Mouse (Mus musculus) neural tube, embryonic 12.5 days (tissue): ENCODE data around the gene 4930556J24Rik. TPM values are rescaled to one million over a fixed set of nuclear protein-coding genes. Genes with fewer than 3 reads are reported as not detected.
A peak's percentile ranks its signal among the peaks of the same experiment; 100 is the strongest.
"Not testable (repeated sequence)": the region's sequence is repeated elsewhere in the genome, so short reads cannot be mapped to it uniquely, and the experiment has no call there.

Experiments
- ATAC-seq: fragments of 200-750 bp; cut with Nextera tagmentation; 2 replicates; pipeline ENCODE4 v1.8.0; 2017; ENCODE audit warnings: low read depth, mild to moderate bottlenecking, moderate TSS enrichment, moderate library complexity; ENCODE audit not compliant: low FRiP score
- H3K27ac ChIP-seq: fragments of 300-500 bp; sonication (generic); 2 replicates; pipeline ENCODE4 v1.5.1; 2016
- H3K27me3 ChIP-seq: fragments of 300-500 bp; sonication (generic); replicated peaks from 2 replicates; pipeline ENCODE4 v1.6.1; 2016; ENCODE audit warnings: mild to moderate bottlenecking
- H3K36me3 ChIP-seq: fragments of 300-500 bp; sonication (generic); 2 replicates; pipeline ENCODE4 v1.6.1; 2016; ENCODE audit warnings: mild to moderate bottlenecking
- H3K4me1 ChIP-seq: fragments of 300-500 bp; sonication (generic); 2 replicates; pipeline ENCODE4 v1.6.1; 2016
- H3K4me2 ChIP-seq: fragments of 300-500 bp; sonication (generic); replicated peaks from 2 replicates; pipeline ENCODE4 v1.6.1; 2016; ENCODE audit warnings: mild to moderate bottlenecking
- H3K4me3 ChIP-seq: fragments of 300-500 bp; sonication (generic); 2 replicates; pipeline ENCODE4 v1.5.1; 2016
- H3K9ac ChIP-seq: fragments of 300-500 bp; sonication (generic); 2 replicates; pipeline ENCODE4 v1.6.1; 2016; ENCODE audit warnings: mild to moderate bottlenecking
- H3K9me3 ChIP-seq: fragments of 300-500 bp; sonication (generic); 2 replicates; pipeline ENCODE4 v1.6.1; 2016; ENCODE audit warnings: mild to moderate bottlenecking
- WGBS: fragments of 180-500 bp; shearing (Covaris S2); methylation state at CpG from one replicate; pipeline ENCODE4 v1.1.7; 2016; 5-methylcytosine and 5-hydroxymethylcytosine counted together
- polyA plus RNA-seq: library from polyadenylated mRNA; unstranded; fragments of >200 nt; fragmentation: Nextera tagmentation; extraction: Ambion mirVana; gene quantifications from 2 replicates; pipeline ENCODE4 v1.2.1, GENCODE M21; 2016

4930556J24Rik gene
- polyA plus RNA-seq, 1 experiment from 2014 or later = 0.49 TPM

DNA sequence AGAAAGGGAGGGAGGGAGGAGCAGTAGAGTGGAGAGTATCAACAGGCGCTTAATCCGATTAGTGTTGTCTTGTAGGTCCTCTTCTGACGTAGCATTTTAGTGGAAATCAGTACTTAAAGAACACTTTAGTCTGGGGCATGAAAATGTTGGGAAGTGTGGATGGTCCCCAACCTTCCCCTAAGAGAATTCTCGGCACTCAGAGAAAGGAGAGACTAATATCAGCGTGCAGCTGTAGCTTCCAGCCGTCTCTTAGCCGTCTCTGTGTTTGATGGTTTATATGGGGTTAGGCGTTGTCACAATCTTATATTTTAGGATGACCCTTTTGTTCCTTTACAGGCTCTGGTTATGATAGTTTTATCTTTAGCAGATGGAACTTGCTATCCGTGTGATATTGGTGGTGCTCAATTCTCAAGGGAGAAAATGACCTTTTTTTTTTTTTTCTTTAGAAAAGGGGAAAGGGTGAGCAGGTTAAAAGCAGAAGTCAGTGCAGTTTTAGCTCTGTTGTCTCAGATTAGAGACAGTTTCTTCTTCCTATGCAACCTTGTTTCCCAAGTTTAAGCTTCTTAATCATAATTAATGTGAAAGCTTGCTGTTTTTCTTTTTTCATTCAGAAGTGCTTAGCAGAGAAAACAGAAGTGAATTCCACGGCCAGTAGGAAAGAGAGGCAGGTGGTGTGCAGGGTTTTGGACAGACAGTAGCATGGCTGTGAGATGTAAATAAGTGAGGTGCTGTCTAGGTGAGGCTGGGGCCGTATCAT lies 12.0 kb downstream of the 4930556J24Rik start:
- peak overlapping the region; percentile 83 for H3K4me3 ChIP-seq
- WGBS = 16% methylated on average over 11 of the region's 11 CpGs
- peak overlapping the region; percentile 68 for H3K9ac ChIP-seq
- no peaks in the 10 kb centered on the region for H3K27me3 ChIP-seq
- H3K4me2 ChIP-seq = peak overlapping the region; percentile 90
- H3K27ac ChIP-seq = no peak overlapping the region
- ATAC-seq = no peak
- no peaks in the 10 kb centered on the region for H3K9me3 ChIP-seq
- H3K36me3 ChIP-seq = peaks cover 13% of the 10 kb centered on the region
- H3K4me1 ChIP-seq = peaks cover 8% of the 10 kb centered on the region

GRCm38 (mm10) chr11:3963610-3964415 lies 12.8 kb downstream of the 4930556J24Rik start, which contains the start of gene Pes1:
Gene Pes1 (plus strand): TSS chr11:3963975.
- peak; percentile 96 for ATAC-seq
- no peak within 1 kb of the TSS for H3K27ac ChIP-seq
- under 1% methylated on average over 31 of the region's 31 CpGs for WGBS

GRCm38 (mm10) chr11:3963155-3963554 lies 13.4 kb downstream of the 4930556J24Rik start:
- Histone ChIP-seq H3K36me3 (peaks cover 2% of the 10 kb centered on the region), H3K4me3 (peak overlapping the region; percentile 18; the same call in 1 of the 2 replicates), H3K27me3 (no peaks in the 10 kb centered on the region), H3K4me1 (peaks cover 8% of the 10 kb centered on the region), H3K9ac (no peak overlapping the region), H3K4me2 (peak overlapping the region; percentile 90), H3K27ac (no peak overlapping the region), H3K9me3 (no peaks in the 10 kb centered on the region)
- WGBS = 82% methylated on average over 10 of the region's 10 CpGs
- ATAC-seq = peak; percentile 30; the same call in 1 of the 2 replicates

More at GRCm38 (mm10) chr11:3963610-3964415, 12.8 kb downstream of the 4930556J24Rik start, which contains the start of gene Pes1:
- Histone ChIP-seq H3K27me3 (no peaks in the 10 kb centered on the region), H3K4me1 (peaks cover 8% of the 10 kb centered on the region), H3K36me3 (peaks cover 6% of the 10 kb centered on the region), H3K4me3 (peak within 1 kb of the TSS; percentile 83), H3K4me2 (peak within 1 kb of the TSS; percentile 90), H3K9ac (peak within 1 kb of the TSS; percentile 68), H3K9me3 (no peaks in the 10 kb centered on the region)

GRCm38 (mm10) chr11:3961761-3962160 lies 14.8 kb downstream of the 4930556J24Rik start:
- Histone ChIP-seq H3K9ac (no peak overlapping the region), H3K36me3 (no peaks in the 10 kb centered on the region), H3K4me2 (no peak overlapping the region), H3K27ac (no peak overlapping the region), H3K27me3 (no peaks in the 10 kb centered on the region), H3K9me3 (no peaks in the 10 kb centered on the region), H3K4me3 (no peak overlapping the region), H3K4me1 (peaks cover 8% of the 10 kb centered on the region)
- WGBS = 76% methylated on average over 3 of the region's 3 CpGs
- no peak for ATAC-seq

DNA sequence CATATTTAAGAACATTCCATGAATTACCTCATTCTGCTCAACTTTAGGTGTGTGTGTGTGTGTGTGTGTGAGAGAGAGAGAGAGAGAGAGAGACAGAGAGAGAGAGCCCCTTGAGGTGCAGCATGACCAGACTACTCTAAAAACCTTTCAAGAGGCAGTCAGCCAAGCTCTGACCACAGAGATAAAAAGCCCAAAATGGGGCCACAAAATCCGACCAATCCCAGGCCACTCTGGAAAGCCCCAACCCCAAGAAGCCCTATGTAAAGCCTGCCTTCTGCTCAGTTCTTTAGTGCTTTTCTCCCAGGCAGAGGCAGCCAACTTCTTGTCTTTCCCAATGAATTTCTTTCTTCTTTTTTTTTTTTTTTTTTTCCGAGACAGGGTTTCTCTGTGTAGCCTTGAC lies 15.7 kb downstream of the 4930556J24Rik start:
- Histone ChIP-seq H3K4me3 (no peak overlapping the region), H3K36me3 (no peaks in the 10 kb centered on the region), H3K9ac (no peak overlapping the region), H3K9me3 (no peaks in the 10 kb centered on the region), H3K4me1 (peaks cover 8% of the 10 kb centered on the region), H3K27ac (no peak overlapping the region), H3K4me2 (no peak overlapping the region), H3K27me3 (no peaks in the 10 kb centered on the region)
- no peak for ATAC-seq
- 56% methylated on average over 2 of the region's 2 CpGs for whole genome bisulfite sequencing

GRCm38 (mm10) chr11:3955371-3955770 lies 21.2 kb downstream of the 4930556J24Rik start:
- WGBS = 78% methylated on average over 4 of the region's 4 CpGs
- not testable (repeated sequence) for H3K9ac ChIP-seq, ATAC-seq, H3K4me3 ChIP-seq, H3K4me1 ChIP-seq, H3K9me3 ChIP-seq, H3K27ac ChIP-seq, H3K4me2 ChIP-seq, H3K27me3 ChIP-seq, H3K36me3 ChIP-seq

DNA sequence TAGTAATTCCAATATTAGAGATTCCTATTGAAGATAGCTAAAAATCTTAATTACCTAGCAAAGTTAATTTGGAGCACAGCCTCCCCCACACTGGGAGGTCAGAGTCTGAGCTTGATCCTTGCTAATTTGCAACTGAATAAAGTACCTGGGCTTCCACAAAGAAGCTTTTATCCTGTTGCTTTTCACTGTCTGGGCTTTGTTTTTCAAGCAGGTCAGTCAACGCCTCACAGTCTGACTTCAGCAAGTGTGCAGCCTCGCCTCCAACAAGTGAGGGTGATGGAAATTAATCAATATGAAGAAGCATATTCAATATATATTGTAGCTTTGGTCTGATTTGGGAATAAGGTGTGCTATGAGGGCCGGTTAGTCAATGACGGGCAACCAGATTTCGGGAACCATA lies 21.7 kb downstream of the 4930556J24Rik start:
- ATAC-seq, H3K4me3 ChIP-seq, H3K36me3 ChIP-seq, H3K9ac ChIP-seq, H3K27ac ChIP-seq, H3K27me3 ChIP-seq, H3K4me2 ChIP-seq, H3K4me1 ChIP-seq, H3K9me3 ChIP-seq: not testable (repeated sequence)
- 84% methylated on average over 5 of the region's 5 CpGs for WGBS

DNA sequence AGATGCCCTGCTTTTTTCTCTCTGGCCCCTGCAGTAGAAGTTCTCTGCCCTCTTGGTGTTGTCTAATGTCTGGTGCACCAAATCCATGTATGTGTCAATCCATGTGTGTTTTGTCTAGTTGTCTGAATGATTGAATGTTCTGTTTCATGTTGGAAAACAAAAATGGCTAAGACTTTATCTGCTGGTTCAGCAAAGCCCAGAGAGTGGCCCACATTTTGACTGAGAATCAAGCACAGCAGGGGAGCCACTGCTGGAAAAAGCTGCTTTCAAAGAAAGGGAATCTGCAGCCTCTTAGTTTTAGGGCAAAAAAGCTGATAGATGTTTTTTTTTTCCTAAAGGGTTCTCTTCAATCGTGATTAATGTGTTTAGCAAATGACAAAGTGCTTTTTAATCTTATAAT lies 30.2 kb downstream of the 4930556J24Rik start:
- Histone ChIP-seq H3K27me3 (no peaks in the 10 kb centered on the region), H3K4me1 (no peaks in the 10 kb centered on the region), H3K9ac (no peak overlapping the region), H3K4me3 (no peak overlapping the region), H3K9me3 (no peaks in the 10 kb centered on the region), H3K27ac (no peak overlapping the region), H3K4me2 (no peak overlapping the region), H3K36me3 (no peaks in the 10 kb centered on the region)
- ATAC-seq = no peak
- 15% methylated on average over 1 of the region's 1 CpGs for whole genome bisulfite sequencing

DNA sequence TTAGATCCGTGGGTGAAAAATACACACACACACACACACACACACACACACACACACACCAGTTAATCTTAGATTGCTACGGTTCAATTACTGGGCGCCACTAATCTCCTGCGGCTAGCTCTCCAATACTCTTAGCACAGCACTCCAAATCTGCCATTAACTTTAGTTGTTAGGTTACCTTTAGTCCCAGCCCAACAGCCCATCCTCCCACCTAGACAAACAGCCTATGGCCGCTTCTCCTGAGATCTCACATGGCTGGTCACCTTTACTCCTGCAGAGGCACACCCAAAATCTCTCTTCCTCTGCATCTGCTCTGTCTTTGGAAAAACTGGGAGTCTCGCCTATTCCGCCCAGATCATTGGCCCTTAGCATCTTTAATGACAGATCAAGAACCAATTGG lies 35.2 kb downstream of the 4930556J24Rik start:
- Histone ChIP-seq H3K9me3 (no peaks in the 10 kb centered on the region), H3K27me3 (no peaks in the 10 kb centered on the region), H3K4me3 (no peak overlapping the region), H3K9ac (no peak overlapping the region), H3K4me2 (no peak overlapping the region), H3K36me3 (no peaks in the 10 kb centered on the region), H3K4me1 (no peaks in the 10 kb centered on the region), H3K27ac (no peak overlapping the region)
- WGBS = 87% methylated on average over 7 of the region's 7 CpGs
- ATAC-seq = no peak

DNA sequence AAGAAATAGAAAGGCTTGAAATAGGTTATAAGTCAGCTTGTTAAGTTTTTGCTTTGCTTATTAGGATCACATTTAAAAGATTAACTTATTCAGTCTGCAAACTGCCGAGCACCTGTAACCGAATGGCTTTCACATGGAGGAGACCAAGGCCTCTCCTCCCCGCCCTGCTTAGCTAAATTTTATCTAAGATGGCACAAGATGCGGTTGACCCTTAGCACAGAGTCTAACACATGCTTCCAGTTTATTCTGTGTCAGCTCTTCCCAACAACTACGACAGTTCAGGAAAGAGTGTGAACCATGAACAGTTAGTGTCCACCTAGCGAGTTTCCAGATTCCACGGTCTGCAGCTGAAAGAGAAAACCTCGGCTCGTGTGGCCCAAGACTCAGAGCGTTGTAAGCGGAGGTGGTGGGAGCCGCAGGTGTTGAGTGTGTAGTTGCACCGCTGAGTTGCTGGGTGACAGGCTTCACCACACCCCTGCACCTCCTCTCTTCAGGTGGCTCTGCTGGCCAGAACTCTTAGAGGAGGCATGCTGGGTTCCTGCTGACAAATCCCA lies 39.2 kb downstream of the 4930556J24Rik start:
- H3K9ac ChIP-seq = no peak overlapping the region
- 77% methylated on average over 13 of the region's 13 CpGs for WGBS

GRCm38 (mm10) chr11:3936318-3936717 lies 40.3 kb downstream of the 4930556J24Rik start:
- no peak overlapping the region for H3K4me3 ChIP-seq
- no peak overlapping the region for H3K4me2 ChIP-seq
- no peaks in the 10 kb centered on the region for H3K27me3 ChIP-seq
- H3K9ac ChIP-seq = no peak overlapping the region
- WGBS = 82% methylated on average over 3 of the region's 3 CpGs
- no peak for ATAC-seq
- no peak overlapping the region for H3K27ac ChIP-seq
- H3K36me3 ChIP-seq = no peaks in the 10 kb centered on the region
- no peaks in the 10 kb centered on the region for H3K9me3 ChIP-seq
- H3K4me1 ChIP-seq = peaks cover 8% of the 10 kb centered on the region

More for the DNA sequence above, 39.2 kb downstream of the 4930556J24Rik start:
- no peaks in the 10 kb centered on the region for H3K4me1 ChIP-seq
- ATAC-seq = no peak
- no peak overlapping the region for H3K4me2 ChIP-seq
- H3K36me3 ChIP-seq = no peaks in the 10 kb centered on the region
- H3K4me3 ChIP-seq = no peak overlapping the region
- no peak overlapping the region for H3K27ac ChIP-seq
- H3K9me3 ChIP-seq = no peaks in the 10 kb centered on the region
- H3K27me3 ChIP-seq = no peaks in the 10 kb centered on the region

- Histone ChIP-seq H3K36me3 (no peaks in the 10 kb centered on the region), H3K4me3 (no peak overlapping the region), H3K9me3 (no peaks in the 10 kb centered on the region), H3K27me3 (no peaks in the 10 kb centered on the region), H3K9ac (no peak overlapping the region), H3K4me1 (peaks cover 13% of the 10 kb centered on the region), H3K4me2 (no peak overlapping the region), H3K27ac (no peak overlapping the region)
- no peak for ATAC-seq
- WGBS = 75% methylated on average over 4 of the region's 4 CpGs
Observed at GRCm38 (mm10) chr11:3935135-3935534, 41.4 kb downstream of the 4930556J24Rik start.
